Mouse (Mus musculus) naive thymus-derived CD4-positive, alpha-beta T cell, adult 2 months (primary cell): ENCODE results near the gene Keap1.

Experiments used
- DNase-seq: peaks from one replicate; pipeline ENCODE4 v3.0.0-alpha.2; 2011; ENCODE audit warnings: low read depth

Keap1 gene

GRCm38 (mm10) chr9:21195736-21196505 is 43.2 kb downstream of the Keap1 start:
- DNase-seq, result peak; percentile 71

- DNase-seq, result no peak
Measured at GRCm38 (mm10) chr9:21194787-21195493, 44.2 kb downstream of the Keap1 start.

- DNase-seq, result no peak
Measured at GRCm38 (mm10) chr9:21193786-21194185, 45.4 kb downstream of the Keap1 start.

- no peak for DNase-seq
Measured at GRCm38 (mm10) chr9:21190670-21191069, 48.5 kb downstream of the Keap1 start.

- peak; percentile 65 for DNase-seq
Measured at GRCm38 (mm10) chr9:21189905-21190304, 49.3 kb downstream of the Keap1 start.

- no peak for DNase-seq
Measured at GRCm38 (mm10) chr9:21185436-21185835, 53.7 kb downstream of the Keap1 start.

GRCm38 (mm10) chr9:21184733-21185132 is 54.4 kb downstream of the Keap1 start:
- DNase-seq, result no peak

- DNase-seq, result peak; percentile 64
Measured at GRCm38 (mm10) chr9:21183905-21184413, 55.2 kb downstream of the Keap1 start.

- DNase-seq, result no peak
Measured at GRCm38 (mm10) chr9:21183421-21183820, 55.7 kb downstream of the Keap1 start.

- peak; percentile 55 for DNase-seq
Measured at GRCm38 (mm10) chr9:21181421-21182220, 57.5 kb downstream of the Keap1 start.

GRCm38 (mm10) chr9:21180841-21181240 is 58.3 kb downstream of the Keap1 start:
- DNase-seq, result no peak

GRCm38 (mm10) chr9:21180402-21180801 is 58.8 kb downstream of the Keap1 start:
- no peak for DNase-seq
